Mouse (Mus musculus): ENCODE measurements around the gene Olfr195. TPM values are rescaled to one million over a fixed set of nuclear protein-coding genes. Genes with fewer than 3 reads are reported as not detected.

Olfr195 gene
- polyA plus RNA-seq, 1 experiment from 2014 or later = not detected

DNA sequence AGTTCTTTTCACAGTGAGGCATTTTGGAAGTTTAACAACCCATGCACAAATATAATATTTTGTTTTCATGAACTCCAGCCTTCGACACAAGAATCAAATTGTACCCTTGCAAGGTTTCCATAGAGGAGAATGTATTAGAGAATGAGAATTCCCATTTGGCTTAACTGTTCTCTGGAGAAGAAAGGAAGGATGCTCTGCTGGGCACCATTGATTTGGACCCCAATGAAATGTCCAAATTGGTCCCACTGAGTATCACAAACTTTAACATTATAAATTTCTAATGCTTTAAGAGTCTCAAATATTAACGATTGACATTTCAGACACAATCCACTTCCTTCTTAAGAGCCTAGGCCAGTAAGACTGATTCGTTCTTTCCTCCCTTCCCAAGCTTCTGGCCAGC lies 23.5 kb downstream of the Olfr195 start, which contains the start of gene Olfr196:
Gene Olfr196 (minus strand): TSS at position 101 of the 400 bp plus-strand sequence.
- Histone ChIP-seq H3K4me2 (no peak within 1 kb of the TSS), H3K27me3 (ENCODE audit: insufficient read depth, low read length) (no peaks in the 10 kb centered on the region), H3K4me1 (ENCODE audit: insufficient read depth) (no peaks in the 10 kb centered on the region), H3K27ac (ENCODE audit: low read depth) (no peak within 1 kb of the TSS), H3K9me3 (ENCODE audit: low read depth, low read length) (no peaks in the 10 kb centered on the region), H3K36me3 (ENCODE audit: insufficient read depth) (no peaks in the 10 kb centered on the region), H3K4me3 (ENCODE audit: low read depth, low read length) (no peak within 1 kb of the TSS), H3K9ac (no peak within 1 kb of the TSS)
- DNase-seq (no peak), ATAC-seq (ENCODE audit: insufficient read depth) (no peak)
- WGBS = 72% methylated on average over 3 of the region's 3 CpGs
- no peak for TF ChIP-seq CTCF (IDR thresholded peaks at IDR 0.05; ENCODE audit: low read depth)

Other genes starting within 250 kb of the Olfr195 start
- gene Olfr181, start 218.3 kb upstream of the Olfr195 start, polyA plus RNA-seq (2014; fragmentation: Nextera tagmentation; extraction: Ambion mirVana) = not detected in 2 replicates
- gene Olfr180, start 217.7 kb upstream of the Olfr195 start, polyA plus RNA-seq (2014; fragmentation: Nextera tagmentation; extraction: Ambion mirVana) = not detected in 2 replicates
- not detected in 2 replicates for gene Olfr183, start 151.7 kb upstream of the Olfr195 start, polyA plus RNA-seq (2014; fragmentation: Nextera tagmentation; extraction: Ambion mirVana)
- gene Olfr186, start 116.8 kb upstream of the Olfr195 start, polyA plus RNA-seq (2014; fragmentation: Nextera tagmentation; extraction: Ambion mirVana) = not detected in 2 replicates
- gene Olfr187, start 107.3 kb upstream of the Olfr195 start, polyA plus RNA-seq (2014; fragmentation: Nextera tagmentation; extraction: Ambion mirVana) = not detected in 2 replicates
- not detected in 2 replicates for gene Olfr190, start 69.0 kb upstream of the Olfr195 start, polyA plus RNA-seq (2014; fragmentation: Nextera tagmentation; extraction: Ambion mirVana)
- not detected in 2 replicates for gene Olfr191, start 57.2 kb upstream of the Olfr195 start, polyA plus RNA-seq (2014; fragmentation: Nextera tagmentation; extraction: Ambion mirVana)
- gene Olfr193, start 35.2 kb upstream of the Olfr195 start, polyA plus RNA-seq (2014; fragmentation: Nextera tagmentation; extraction: Ambion mirVana) = not detected in 2 replicates
- not detected in 2 replicates for gene Olfr194, start 26.0 kb upstream of the Olfr195 start, polyA plus RNA-seq (2014; fragmentation: Nextera tagmentation; extraction: Ambion mirVana)
- gene Olfr196, start 23.4 kb downstream of the Olfr195 start, polyA plus RNA-seq (2014; fragmentation: Nextera tagmentation; extraction: Ambion mirVana) = not detected in 2 replicates
- not detected in 2 replicates for gene Olfr198, start 56.5 kb downstream of the Olfr195 start, polyA plus RNA-seq (2014; fragmentation: Nextera tagmentation; extraction: Ambion mirVana)
- not detected in 2 replicates for gene Olfr199, start 72.7 kb downstream of the Olfr195 start, polyA plus RNA-seq (2014; fragmentation: Nextera tagmentation; extraction: Ambion mirVana)
- gene Olfr201, start 125.6 kb downstream of the Olfr195 start, polyA plus RNA-seq (2014; fragmentation: Nextera tagmentation; extraction: Ambion mirVana) = not detected in 2 replicates
- not detected in 2 replicates for gene Olfr202, start 139.7 kb downstream of the Olfr195 start, polyA plus RNA-seq (2014; fragmentation: Nextera tagmentation; extraction: Ambion mirVana)
- not detected in 2 replicates for gene Olfr203, start 151.8 kb downstream of the Olfr195 start, polyA plus RNA-seq (2014; fragmentation: Nextera tagmentation; extraction: Ambion mirVana)
- not detected in 2 replicates for gene Olfr204, start 171.2 kb downstream of the Olfr195 start, polyA plus RNA-seq (2014; fragmentation: Nextera tagmentation; extraction: Ambion mirVana)
- gene Olfr205, start 184.1 kb downstream of the Olfr195 start, polyA plus RNA-seq (2014; fragmentation: Nextera tagmentation; extraction: Ambion mirVana) = not detected in 2 replicates
- gene Olfr206, start 202.2 kb downstream of the Olfr195 start, polyA plus RNA-seq (2014; fragmentation: Nextera tagmentation; extraction: Ambion mirVana) = not detected in 2 replicates
- gene Olfr209, start 216.9 kb downstream of the Olfr195 start, polyA plus RNA-seq (2014; fragmentation: Nextera tagmentation; extraction: Ambion mirVana) = not detected in 2 replicates

All from lung, embryonic 14.5 days (tissue).